Mouse (Mus musculus): ENCODE measurements around the gene Bank1. TPM values are rescaled to one million over a fixed set of nuclear protein-coding genes. Genes with fewer than 3 reads are reported as not detected.

Bank1 gene
- polyA plus RNA-seq, 1 experiment from 2014 or later = 3.2 TPM

- no peak overlapping the region for H3K9ac ChIP-seq (ENCODE audit: low read depth, low read length)
- H3K27me3 ChIP-seq (ENCODE audit: control insufficient read depth, insufficient read depth, low read depth, low read length) = no peaks in the 10 kb centered on the region
- 49% methylated on average over 2 of the region's 2 CpGs for WGBS (ENCODE audit: insufficient replicate concordance)
- H3K4me3 ChIP-seq (ENCODE audit: low read depth, low read length) = no peak overlapping the region
- H3K9me3 ChIP-seq (replicated peaks; ENCODE audit: control insufficient read depth, low read length) = no peaks in the 10 kb centered on the region
- no peaks in the 10 kb centered on the region for H3K36me3 ChIP-seq (ENCODE audit: control insufficient read depth, insufficient read depth)
- ATAC-seq (ENCODE audit: low read depth) = no peak
- no peak overlapping the region for H3K27ac ChIP-seq (ENCODE audit: low read length)
- H3K4me1 ChIP-seq (ENCODE audit: control insufficient read depth, low read depth, low read length) = no peaks in the 10 kb centered on the region
- H3K4me2 ChIP-seq (ENCODE audit: low read depth, low read length) = no peak overlapping the region
Observed at GRCm38 (mm10) chr3:136244931-136245330, 80.9 kb downstream of the Bank1 start.

- Histone ChIP-seq H3K4me3 (ENCODE audit: low read depth, low read length) (no peak overlapping the region), H3K4me2 (ENCODE audit: low read depth, low read length) (no peak overlapping the region), H3K36me3 (ENCODE audit: control insufficient read depth, insufficient read depth) (no peaks in the 10 kb centered on the region), H3K27me3 (ENCODE audit: control insufficient read depth, insufficient read depth, low read depth, low read length) (no peaks in the 10 kb centered on the region), H3K9me3 (replicated peaks; ENCODE audit: control insufficient read depth, low read length) (no peaks in the 10 kb centered on the region), H3K4me1 (ENCODE audit: control insufficient read depth, low read depth, low read length) (no peaks in the 10 kb centered on the region), H3K27ac (ENCODE audit: low read length) (no peak overlapping the region), H3K9ac (ENCODE audit: low read depth, low read length) (no peak overlapping the region)
- no peak for ATAC-seq (ENCODE audit: low read depth)
- WGBS (ENCODE audit: insufficient replicate concordance) = 54% methylated on average over 3 of the region's 3 CpGs
Observed at GRCm38 (mm10) chr3:136238790-136239189, 87.1 kb downstream of the Bank1 start.

GRCm38 (mm10) chr3:136233507-136233906 lies 92.4 kb downstream of the Bank1 start:
- Histone ChIP-seq H3K4me1 (ENCODE audit: control insufficient read depth, low read depth, low read length) (no peaks in the 10 kb centered on the region), H3K9ac (ENCODE audit: low read depth, low read length) (no peak overlapping the region), H3K27ac (ENCODE audit: low read length) (no peak overlapping the region), H3K4me3 (ENCODE audit: low read depth, low read length) (no peak overlapping the region), H3K27me3 (ENCODE audit: control insufficient read depth, insufficient read depth, low read depth, low read length) (no peaks in the 10 kb centered on the region), H3K9me3 (replicated peaks; ENCODE audit: control insufficient read depth, low read length) (no peaks in the 10 kb centered on the region), H3K36me3 (ENCODE audit: control insufficient read depth, insufficient read depth) (no peaks in the 10 kb centered on the region), H3K4me2 (ENCODE audit: low read depth, low read length) (no peak overlapping the region)
- 41% methylated on average over 2 of the region's 2 CpGs for WGBS (ENCODE audit: insufficient replicate concordance)
- ATAC-seq (ENCODE audit: low read depth) = no peak

GRCm38 (mm10) chr3:136230602-136231151 lies 95.2 kb downstream of the Bank1 start:
- Histone ChIP-seq H3K27me3 (ENCODE audit: control insufficient read depth, insufficient read depth, low read depth, low read length) (no peaks in the 10 kb centered on the region), H3K9me3 (replicated peaks; ENCODE audit: control insufficient read depth, low read length) (no peaks in the 10 kb centered on the region), H3K36me3 (ENCODE audit: control insufficient read depth, insufficient read depth) (no peaks in the 10 kb centered on the region), H3K4me1 (ENCODE audit: control insufficient read depth, low read depth, low read length) (no peaks in the 10 kb centered on the region), H3K27ac (ENCODE audit: low read length) (no peak overlapping the region), H3K4me3 (ENCODE audit: low read depth, low read length) (no peak overlapping the region), H3K9ac (ENCODE audit: low read depth, low read length) (no peak overlapping the region), H3K4me2 (ENCODE audit: low read depth, low read length) (no peak overlapping the region)
- WGBS (ENCODE audit: insufficient replicate concordance) = 75% methylated on average over 3 of the region's 3 CpGs
- ATAC-seq (ENCODE audit: low read depth) = no peak

GRCm38 (mm10) chr3:136189661-136190228 lies 136.1 kb downstream of the Bank1 start:
- no peaks in the 10 kb centered on the region for H3K4me1 ChIP-seq (ENCODE audit: control insufficient read depth, low read depth, low read length)
- H3K9me3 ChIP-seq (replicated peaks; ENCODE audit: control insufficient read depth, low read length) = no peaks in the 10 kb centered on the region
- H3K4me2 ChIP-seq (ENCODE audit: low read depth, low read length) = no peak overlapping the region
- 65% methylated on average over 1 of the region's 1 CpGs for WGBS (ENCODE audit: insufficient replicate concordance)
- H3K36me3 ChIP-seq (ENCODE audit: control insufficient read depth, insufficient read depth) = no peaks in the 10 kb centered on the region
- H3K27me3 ChIP-seq (ENCODE audit: control insufficient read depth, insufficient read depth, low read depth, low read length) = no peaks in the 10 kb centered on the region
- no peak overlapping the region for H3K9ac ChIP-seq (ENCODE audit: low read depth, low read length)
- no peak overlapping the region for H3K27ac ChIP-seq (ENCODE audit: low read length)
- no peak for ATAC-seq (ENCODE audit: low read depth)
- H3K4me3 ChIP-seq (ENCODE audit: low read depth, low read length) = no peak overlapping the region

- ATAC-seq (ENCODE audit: low read depth) = no peak
- Histone ChIP-seq H3K4me1 (ENCODE audit: control insufficient read depth, low read depth, low read length) (no peaks in the 10 kb centered on the region), H3K27me3 (ENCODE audit: control insufficient read depth, insufficient read depth, low read depth, low read length) (no peaks in the 10 kb centered on the region), H3K4me2 (ENCODE audit: low read depth, low read length) (no peak overlapping the region), H3K9ac (ENCODE audit: low read depth, low read length) (no peak overlapping the region), H3K9me3 (replicated peaks; ENCODE audit: control insufficient read depth, low read length) (no peaks in the 10 kb centered on the region), H3K36me3 (ENCODE audit: control insufficient read depth, insufficient read depth) (no peaks in the 10 kb centered on the region), H3K27ac (ENCODE audit: low read length) (no peak overlapping the region), H3K4me3 (ENCODE audit: low read depth, low read length) (no peak overlapping the region)
- WGBS (ENCODE audit: insufficient replicate concordance) = 67% methylated on average over 3 of the region's 3 CpGs
Observed at GRCm38 (mm10) chr3:136186548-136187113, 139.2 kb downstream of the Bank1 start.

- no peaks in the 10 kb centered on the region for H3K27me3 ChIP-seq (ENCODE audit: control insufficient read depth, insufficient read depth, low read depth, low read length)
- no peaks in the 10 kb centered on the region for H3K36me3 ChIP-seq (ENCODE audit: control insufficient read depth, insufficient read depth)
- H3K9me3 ChIP-seq (replicated peaks; ENCODE audit: control insufficient read depth, low read length) = no peaks in the 10 kb centered on the region
- no peak overlapping the region for H3K4me3 ChIP-seq (ENCODE audit: low read depth, low read length)
- H3K27ac ChIP-seq (ENCODE audit: low read length) = no peak overlapping the region
- ATAC-seq (ENCODE audit: low read depth) = no peak
- H3K4me2 ChIP-seq (ENCODE audit: low read depth, low read length) = no peak overlapping the region
- no peak overlapping the region for H3K9ac ChIP-seq (ENCODE audit: low read depth, low read length)
- no peaks in the 10 kb centered on the region for H3K4me1 ChIP-seq (ENCODE audit: control insufficient read depth, low read depth, low read length)
Observed at GRCm38 (mm10) chr3:136171631-136172030, 154.2 kb downstream of the Bank1 start.

- no peaks in the 10 kb centered on the region for H3K27me3 ChIP-seq (ENCODE audit: control insufficient read depth, insufficient read depth, low read depth, low read length)
- H3K9ac ChIP-seq (ENCODE audit: low read depth, low read length) = no peak overlapping the region
- H3K4me1 ChIP-seq (ENCODE audit: control insufficient read depth, low read depth, low read length) = no peaks in the 10 kb centered on the region
- H3K4me2 ChIP-seq (ENCODE audit: low read depth, low read length) = no peak overlapping the region
- no peak overlapping the region for H3K4me3 ChIP-seq (ENCODE audit: low read depth, low read length)
- no peaks in the 10 kb centered on the region for H3K36me3 ChIP-seq (ENCODE audit: control insufficient read depth, insufficient read depth)
- no peak overlapping the region for H3K27ac ChIP-seq (ENCODE audit: low read length)
- H3K9me3 ChIP-seq (replicated peaks; ENCODE audit: control insufficient read depth, low read length) = no peaks in the 10 kb centered on the region
- 68% methylated on average over 4 of the region's 4 CpGs for WGBS (ENCODE audit: insufficient replicate concordance)
- no peak for ATAC-seq (ENCODE audit: low read depth)
Observed at GRCm38 (mm10) chr3:136168071-136168470, 157.8 kb downstream of the Bank1 start.

- H3K9ac ChIP-seq (ENCODE audit: low read depth, low read length) = no peak overlapping the region
- ATAC-seq (ENCODE audit: low read depth) = no peak
- 66% methylated on average over 4 of the region's 4 CpGs for WGBS (ENCODE audit: insufficient replicate concordance)
- no peak overlapping the region for H3K4me3 ChIP-seq (ENCODE audit: low read depth, low read length)
- no peak overlapping the region for H3K4me2 ChIP-seq (ENCODE audit: low read depth, low read length)
- no peak overlapping the region for H3K27ac ChIP-seq (ENCODE audit: low read length)
- no peaks in the 10 kb centered on the region for H3K9me3 ChIP-seq (replicated peaks; ENCODE audit: control insufficient read depth, low read length)
- H3K4me1 ChIP-seq (ENCODE audit: control insufficient read depth, low read depth, low read length) = no peaks in the 10 kb centered on the region
- H3K27me3 ChIP-seq (ENCODE audit: control insufficient read depth, insufficient read depth, low read depth, low read length) = no peaks in the 10 kb centered on the region
- H3K36me3 ChIP-seq (ENCODE audit: control insufficient read depth, insufficient read depth) = no peaks in the 10 kb centered on the region
Observed at GRCm38 (mm10) chr3:136166671-136167070, 159.2 kb downstream of the Bank1 start.

Measured in liver, embryonic 16.5 days (tissue).